Mouse (Mus musculus): Measurements from ENCODE around the gene Vmn1r3.
"Not testable (repeated sequence)": the region's sequence is repeated elsewhere in the genome, so short reads cannot be mapped to it uniquely, and the experiment has no call there.

- TF ChIP-seq CTCF (IDR thresholded peaks at IDR 0.05; ENCODE audit: borderline replicate concordance, insufficient read depth, low read length); POLR2A (IDR thresholded peaks at IDR 0.05; ENCODE audit: low read depth, low read length): not testable (repeated sequence)
Observed at GRCm38 (mm10) chr4:3167020-3167419, 18.1 kb downstream of the Vmn1r3 start, which contains the start of gene Vmn1r2.

All from embryonic fibroblast, embryonic 13.5 days (primary cell).